Mouse (Mus musculus) bone marrow macrophage, adult 2 months (primary cell): ENCODE measurements around the gene Tfap2e.

Experiments used
- CTCF ChIP-seq: IDR thresholded peaks from 2 replicates; pipeline ENCODE4 v1.5.1; 2012; ENCODE audit warnings: low read depth, mild to moderate bottlenecking, low read length, moderate library complexity
- POLR2A ChIP-seq: IDR thresholded peaks from 2 replicates; pipeline ENCODE4 v1.6.1; 2012; ENCODE audit warnings: mild to moderate bottlenecking, low read depth, low read length, borderline replicate concordance

DNA sequence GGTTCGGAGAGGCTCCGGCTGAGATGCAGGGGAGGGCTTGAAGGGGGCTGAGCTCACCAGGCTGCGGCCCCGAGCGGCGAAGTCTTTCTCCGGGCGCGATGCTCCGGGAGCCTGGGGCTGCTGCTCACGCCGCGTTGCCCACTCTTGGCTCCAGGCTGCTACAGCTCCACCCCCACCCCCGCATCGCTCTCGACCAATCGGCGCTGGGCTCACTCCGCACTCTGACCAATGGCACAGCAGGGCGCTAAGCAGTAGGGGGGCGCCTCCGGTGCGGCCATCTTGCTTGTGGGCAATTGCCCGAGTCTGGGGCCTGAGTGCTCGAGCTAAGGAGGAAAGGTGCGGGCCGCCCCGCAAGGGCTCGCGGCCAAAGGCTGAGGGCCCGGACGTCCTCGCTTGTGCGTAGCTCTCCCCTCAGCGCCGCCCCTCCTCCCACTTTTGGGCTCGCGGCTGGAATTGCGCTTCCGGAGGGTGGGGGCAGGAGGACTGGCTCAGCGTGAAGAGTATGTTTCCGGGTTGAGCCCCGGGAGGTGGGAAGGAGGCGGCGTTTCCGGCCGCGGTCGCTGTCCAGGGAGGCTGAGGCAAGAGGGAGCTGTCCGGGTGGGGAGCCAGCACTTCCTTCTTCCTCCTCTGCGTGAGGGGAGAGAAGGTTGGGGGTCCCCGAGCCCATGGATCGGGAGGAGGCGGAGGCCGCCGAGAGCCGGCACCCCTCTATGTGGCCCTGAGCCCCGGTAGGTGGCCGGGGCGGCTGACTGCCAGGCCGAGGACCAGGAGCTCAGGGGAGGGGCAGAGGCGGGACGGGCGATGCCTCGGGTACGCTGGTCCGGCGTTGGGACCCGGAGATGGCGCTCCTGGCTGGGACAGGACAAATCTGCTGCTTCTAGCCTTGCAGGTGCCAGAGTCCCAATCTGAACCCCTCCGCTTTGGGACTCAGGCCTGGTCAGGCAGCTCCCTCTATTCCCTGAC is 17.5 kb upstream of the Tfap2e start, which contains the start of the genes Ncdn and AU040320:
- TF ChIP-seq CTCF (no peak), POLR2A (no peak)
